Mouse (Mus musculus) C2C12 (cell line): Measurements from ENCODE around the gene Stard5. TPM values are rescaled to one million over a fixed set of nuclear protein-coding genes. Genes with fewer than 3 reads are reported as not detected.

Source experiments
- H3K27me3 ChIP-seq: one replicate; pipeline ENCODE4 v1.6.1; 2011; ENCODE audit not compliant: control insufficient read depth, insufficient read depth, insufficient read length
- H3K36me3 ChIP-seq: one replicate; pipeline ENCODE4 v1.6.1; 2011; ENCODE audit not compliant: control insufficient read depth, insufficient read depth
- H3K4me3 ChIP-seq: one replicate; pipeline ENCODE4 v1.5.1; 2011; ENCODE audit warnings: mild to moderate bottlenecking, control low read depth; ENCODE audit not compliant: poor library complexity, insufficient read depth, severe bottlenecking
- H3K79me2 ChIP-seq: one replicate; pipeline ENCODE4 v1.6.1; 2011; ENCODE audit not compliant: control insufficient read depth, insufficient read depth
- H3K79me3 ChIP-seq: one replicate; pipeline ENCODE4 v1.6.1; 2011; ENCODE audit warnings: low read depth, control low read depth
- H3ac ChIP-seq: one replicate; pipeline ENCODE3; 2011; ENCODE audit warnings: low read depth; ENCODE audit not compliant: control insufficient read depth, insufficient read length
- CEBPB ChIP-seq: IDR thresholded peaks from one replicate; pipeline ENCODE4 v1.6.1; 2011; ENCODE audit warnings: low read depth, mild to moderate bottlenecking, control low read depth, moderate library complexity
- CTCF ChIP-seq: IDR thresholded peaks from one replicate; pipeline ENCODE4 v1.5.1; 2011; ENCODE audit not compliant: control insufficient read depth, insufficient read depth, insufficient read length
- FOSL1 ChIP-seq: IDR thresholded peaks from one replicate; pipeline ENCODE4 v1.8.0; 2011; ENCODE audit warnings: mild to moderate bottlenecking, low read length; ENCODE audit not compliant: poor library complexity, insufficient read depth, severe bottlenecking
- MAX ChIP-seq: IDR thresholded peaks from one replicate; pipeline ENCODE4 v1.6.1; 2011; ENCODE audit warnings: mild to moderate bottlenecking, control low read depth
- MYOD1 ChIP-seq: IDR thresholded peaks from one replicate; pipeline ENCODE4 v1.6.1; 2011; ENCODE audit warnings: low read depth; ENCODE audit not compliant: control insufficient read depth, insufficient read length
- MYOG ChIP-seq: IDR thresholded peaks from one replicate; pipeline ENCODE4 v1.6.1; 2011; ENCODE audit not compliant: control insufficient read depth, insufficient read length; ENCODE audit errors: extremely low read depth
- USF1 ChIP-seq: IDR thresholded peaks from one replicate; pipeline ENCODE4 v1.6.1; 2011; ENCODE audit warnings: low read depth, mild to moderate bottlenecking, control low read depth, moderate library complexity
- polyA plus RNA-seq: library from polyadenylated mRNA; unstranded; fragments of >200 nt; fragmentation: generic; extraction: Trizol; gene quantifications from one replicate; pipeline ENCODE4 v1.2.1, GENCODE M21; 2012; ENCODE audit warnings: missing spikeins

Gene Stard5
- polyA plus RNA-seq, 1 experiment, result 4.0 TPM

- H3K36me3 ChIP-seq, result no peaks in the 10 kb centered on the region
- H3K4me3 ChIP-seq, result no peak overlapping the region
- H3K79me3 ChIP-seq, result no peaks in the 10 kb centered on the region
- no peak for TF ChIP-seq MYOD1
- TF ChIP-seq USF1, result no peak
- TF ChIP-seq MYOG, result no peak
- no peak for TF ChIP-seq MAX
- no peak for TF ChIP-seq CTCF
- TF ChIP-seq CEBPB, result no peak
- TF ChIP-seq FOSL1, result no peak
- H3ac ChIP-seq, result no peak overlapping the region
- no peaks in the 10 kb centered on the region for H3K79me2 ChIP-seq
- H3K27me3 ChIP-seq, result peaks cover 4% of the 10 kb centered on the region
These were observed 23.3 kb downstream of the Stard5 start for GRCm38 (mm10) chr7:83654938-83655630.

GRCm38 (mm10) chr7:83658716-83659115 is 27.0 kb downstream of the Stard5 start:
- no peak for TF ChIP-seq CTCF
- TF ChIP-seq MYOG, result no peak
- Histone ChIP-seq H3K36me3 (no peaks in the 10 kb centered on the region), H3K4me3 (no peak overlapping the region), H3K79me2 (no peaks in the 10 kb centered on the region), H3K79me3 (no peaks in the 10 kb centered on the region), H3ac (no peak overlapping the region), H3K27me3 (peaks cover 4% of the 10 kb centered on the region)

GRCm38 (mm10) chr7:83659159-83660065 is 27.7 kb downstream of the Stard5 start:
- H3K4me3 ChIP-seq, result no peak overlapping the region

GRCm38 (mm10) chr7:83660273-83660691 is 28.5 kb downstream of the Stard5 start:
- H3ac ChIP-seq, result no peak overlapping the region

More at GRCm38 (mm10) chr7:83659159-83660065, 27.7 kb downstream of the Stard5 start:
- TF ChIP-seq FOSL1 (no peak), CEBPB (no peak), MYOG (no peak), USF1 (no peak), MAX (no peak), MYOD1 (no peak)
- no peak overlapping the region for H3ac ChIP-seq
- H3K79me2 ChIP-seq, result no peaks in the 10 kb centered on the region
- H3K27me3 ChIP-seq, result peaks cover under 1% of the 10 kb centered on the region
- H3K79me3 ChIP-seq, result no peaks in the 10 kb centered on the region
- no peaks in the 10 kb centered on the region for H3K36me3 ChIP-seq

GRCm38 (mm10) chr7:83661031-83661430 is 29.3 kb downstream of the Stard5 start:
- H3K4me3 ChIP-seq, result no peak overlapping the region
- no peaks in the 10 kb centered on the region for H3K79me3 ChIP-seq
- TF ChIP-seq CEBPB (no peak), USF1 (no peak), MAX (no peak), CTCF (no peak), MYOG (no peak), MYOD1 (no peak), FOSL1 (no peak)
- H3ac ChIP-seq, result no peak overlapping the region
- H3K79me2 ChIP-seq, result no peaks in the 10 kb centered on the region
- no peaks in the 10 kb centered on the region for H3K27me3 ChIP-seq
- H3K36me3 ChIP-seq, result no peaks in the 10 kb centered on the region

More at GRCm38 (mm10) chr7:83660273-83660691, 28.5 kb downstream of the Stard5 start:
- Histone ChIP-seq H3K27me3 (no peaks in the 10 kb centered on the region), H3K79me3 (no peaks in the 10 kb centered on the region), H3K36me3 (no peaks in the 10 kb centered on the region), H3K4me3 (no peak overlapping the region), H3K79me2 (no peaks in the 10 kb centered on the region)
- no peak for TF ChIP-seq FOSL1
- TF ChIP-seq MYOG, result no peak
- no peak for TF ChIP-seq USF1
- TF ChIP-seq CEBPB, result no peak
- TF ChIP-seq CTCF, result no peak
- TF ChIP-seq MYOD1, result no peak

GRCm38 (mm10) chr7:83661763-83662162 is 30.0 kb downstream of the Stard5 start:
- Histone ChIP-seq H3K79me3 (no peaks in the 10 kb centered on the region), H3K36me3 (no peaks in the 10 kb centered on the region), H3K27me3 (peaks cover 3% of the 10 kb centered on the region), H3K4me3 (no peak overlapping the region), H3ac (no peak overlapping the region), H3K79me2 (no peaks in the 10 kb centered on the region)
- TF ChIP-seq MYOD1 (no peak), FOSL1 (no peak), CTCF (no peak), MAX (no peak), CEBPB (no peak), MYOG (no peak), USF1 (no peak)
